Mouse (Mus musculus) right cerebral cortex, postnatal 36 days (tissue): ENCODE data around the gene Aurkb.
"Not testable (repeated sequence)": the region's sequence is repeated elsewhere in the genome, so short reads cannot be mapped to it uniquely, and the experiment has no call there.

Experiments
- DNase-seq, 2 experiments: peaks; one replicate each; pipeline ENCODE4 v3.0.0; 2022; ENCODE audit warnings: low spot score in 2 of 2, mixed read lengths in 1 of 2

Gene Aurkb

DNA sequence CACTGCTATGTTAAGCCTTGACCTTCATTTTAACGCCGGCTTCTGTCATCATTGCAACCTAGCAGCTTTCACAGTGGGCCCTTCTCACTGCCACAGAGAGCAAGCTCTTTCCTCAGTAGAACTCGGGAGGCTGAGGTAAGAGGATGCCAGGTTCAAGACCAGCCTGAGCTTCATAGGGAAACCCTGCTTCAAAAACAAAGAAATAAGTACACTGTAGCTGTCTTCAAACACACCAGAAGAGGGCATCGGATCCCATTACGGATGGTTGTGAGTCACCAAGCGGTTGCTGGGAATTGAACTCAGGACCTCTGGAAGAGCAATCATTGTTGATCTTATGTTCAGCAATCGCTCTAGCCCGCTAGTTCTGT is 35.4 kb downstream of the Aurkb start:
- DNase-seq, result no peak

DNA sequence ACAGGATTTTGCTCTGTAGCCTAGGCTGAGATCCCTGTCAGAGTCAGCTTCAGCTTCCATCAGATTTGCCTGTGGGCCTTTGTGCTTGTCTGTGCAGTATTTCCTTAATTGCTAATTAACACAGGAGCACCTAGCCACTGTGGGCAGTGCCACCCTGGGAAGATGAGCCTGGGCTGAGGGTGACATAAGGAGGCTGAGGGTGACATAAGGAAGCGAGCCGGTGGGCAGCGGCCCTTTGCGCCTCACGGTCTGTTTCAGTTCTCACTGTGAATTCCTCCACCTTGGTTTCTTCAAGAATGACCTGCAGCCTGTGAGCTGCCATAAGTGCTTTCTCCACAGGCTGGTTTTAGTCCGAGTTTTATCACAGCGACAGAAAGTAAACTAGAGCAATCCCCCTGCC is 36.2 kb downstream of the Aurkb start:
- no peak for DNase-seq

DNA sequence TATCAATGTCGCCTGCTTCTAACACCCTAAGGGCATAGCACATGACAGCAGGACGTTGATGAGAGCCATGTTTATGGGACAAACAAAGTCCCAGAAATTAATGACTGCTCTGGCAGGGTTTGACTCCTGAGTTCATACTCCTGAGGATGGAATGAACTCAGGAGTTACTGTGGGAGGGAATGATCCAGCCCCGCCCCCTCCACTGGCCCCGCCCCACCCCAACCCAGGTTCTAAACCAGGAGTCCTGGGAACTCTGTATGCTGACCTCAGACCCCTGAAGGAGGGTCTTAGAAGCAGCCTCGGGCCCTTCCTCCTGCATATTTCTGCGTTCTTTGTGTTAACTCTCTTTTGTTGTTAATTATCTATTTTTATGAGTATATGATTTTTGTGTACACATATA is 40.2 kb downstream of the Aurkb start:
- DNase-seq, result no peak

DNA sequence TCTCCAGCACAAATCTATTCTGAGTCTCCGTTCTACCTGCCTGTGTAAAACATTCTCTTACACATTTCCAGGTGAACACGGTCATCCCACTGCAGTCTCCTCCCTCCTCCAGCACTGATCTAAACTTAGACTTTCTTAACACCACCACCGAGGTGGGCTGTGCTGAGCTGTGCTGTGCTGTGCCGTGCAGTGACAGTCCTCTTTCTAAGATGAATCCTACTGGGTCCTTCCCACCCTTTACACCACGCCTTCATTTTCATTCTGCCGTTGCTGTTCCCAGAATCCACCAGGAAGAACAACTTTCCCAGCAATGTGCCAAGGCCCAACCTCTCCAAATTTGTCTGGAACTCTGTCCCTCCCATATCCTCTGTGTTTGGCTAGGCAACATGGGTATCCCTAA is 40.9 kb downstream of the Aurkb start:
- DNase-seq, result peak in 1 of 2 experiments; percentile 82

DNA sequence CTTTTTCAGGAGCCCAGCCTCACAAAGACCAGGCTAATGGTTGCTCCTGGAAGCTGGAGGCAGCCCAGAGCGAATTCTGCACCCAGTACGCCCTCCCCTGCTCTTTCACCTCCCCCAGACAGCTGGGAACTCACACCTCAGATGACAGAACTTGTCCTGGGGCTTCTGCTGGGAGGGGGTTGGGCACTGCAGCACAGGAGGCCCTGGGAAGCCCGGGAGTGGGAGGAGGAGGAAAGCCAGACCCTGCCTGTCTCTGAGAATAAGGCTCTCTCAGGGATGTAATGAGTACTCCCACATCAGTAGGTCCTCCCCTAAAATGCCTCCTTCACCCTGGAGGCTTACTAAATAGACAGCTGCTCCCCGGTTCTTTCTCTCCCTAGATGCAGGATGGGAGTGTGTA is 41.6 kb downstream of the Aurkb start:
- DNase-seq, result no peak

DNA sequence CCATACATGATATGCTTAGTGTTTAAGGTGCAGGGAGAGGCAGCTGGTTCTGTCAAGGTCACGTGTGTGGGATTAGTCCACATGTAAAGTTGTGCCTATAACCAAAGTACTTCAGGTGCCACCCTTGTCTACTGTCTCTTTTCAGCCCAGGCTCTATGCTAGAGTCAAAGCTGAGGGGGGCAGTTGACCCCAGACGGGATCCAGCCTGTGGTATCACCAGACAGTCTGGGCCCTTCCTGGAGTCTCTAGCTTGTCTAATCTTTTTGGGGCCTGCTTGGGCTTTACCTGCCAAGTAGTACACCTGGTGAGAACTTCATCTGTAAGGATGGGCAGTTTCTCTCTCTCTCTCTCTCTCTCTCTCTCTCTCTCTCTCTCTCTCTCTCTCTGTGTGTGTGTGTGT is 42.1 kb downstream of the Aurkb start:
- DNase-seq, result no peak

GRCm38 (mm10) chr11:69088103-69088855 is 42.8 kb downstream of the Aurkb start, which contains the start of gene Vamp2:
TSS of gene Vamp2 (plus strand) at chr11:69088490.
- DNase-seq, result peak; percentile 90 to 91

- no peak for DNase-seq
Observed at GRCm38 (mm10) chr11:69088856-69089615, 43.6 kb downstream of the Aurkb start.

GRCm38 (mm10) chr11:69089616-69090290 is 44.3 kb downstream of the Aurkb start:
- DNase-seq, result no peak

DNA sequence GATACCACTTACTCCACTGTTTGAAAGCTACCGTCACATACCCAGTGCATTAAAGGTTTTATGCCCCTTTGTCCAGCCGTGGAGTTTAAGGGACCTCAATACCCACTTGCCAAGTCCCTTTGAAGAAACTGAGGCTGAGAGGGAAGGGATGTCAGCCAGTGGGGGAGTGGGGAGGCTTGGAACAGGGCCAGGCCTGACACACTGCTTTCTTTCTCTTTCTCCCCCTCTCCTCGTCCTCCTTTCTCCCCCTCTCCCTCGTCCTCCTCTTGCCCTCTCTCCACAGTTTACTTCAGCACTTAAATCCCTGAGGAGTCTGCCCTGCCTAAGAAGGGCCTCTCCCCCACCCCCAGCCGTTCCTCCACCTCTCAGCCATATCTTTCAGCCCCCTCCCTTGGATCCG is 44.9 kb downstream of the Aurkb start:
- no peak for DNase-seq

DNA sequence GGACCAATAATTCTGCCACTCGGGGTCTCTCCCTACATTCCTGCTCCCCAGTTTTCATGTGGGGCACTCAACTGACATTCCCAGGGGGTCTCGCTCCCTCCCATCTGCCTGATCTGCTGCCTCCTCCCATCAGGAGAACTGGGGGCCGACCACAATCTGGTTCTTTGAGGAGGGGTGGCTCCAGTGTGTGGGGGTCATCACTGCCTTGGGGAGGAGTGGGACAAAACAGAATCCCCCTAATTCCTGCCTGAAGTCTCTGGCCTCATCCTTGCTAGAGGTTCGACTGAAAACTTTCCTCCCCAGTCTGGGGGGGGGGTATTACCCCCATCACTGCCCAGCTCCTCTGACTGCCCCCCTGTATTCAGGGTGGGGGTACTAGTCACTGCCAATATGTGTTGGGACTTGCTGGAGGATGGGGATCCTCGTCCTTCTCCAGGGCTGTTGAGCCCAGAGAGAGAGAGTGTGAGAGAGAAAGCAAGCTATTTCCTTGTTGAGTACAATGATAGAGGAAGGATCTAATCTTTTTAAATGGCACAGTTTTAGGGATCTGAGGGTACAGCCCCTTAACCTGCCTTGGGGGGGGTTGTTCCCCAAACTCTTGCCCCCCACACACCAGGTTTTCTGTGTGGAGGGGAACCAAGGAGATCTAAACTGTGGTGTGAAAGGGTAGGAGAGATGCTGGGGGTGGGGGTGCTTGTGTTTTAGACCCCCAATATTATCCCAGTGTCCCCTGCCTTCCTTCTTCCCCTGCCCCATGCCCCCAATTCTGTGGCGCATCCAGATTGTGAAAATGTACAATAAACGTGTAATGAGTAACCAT is 46.3 kb downstream of the Aurkb start:
- no peak for DNase-seq

- no peak for DNase-seq
Observed at GRCm38 (mm10) chr11:69092386-69092751, 46.9 kb downstream of the Aurkb start.

- no peak for DNase-seq
Observed at GRCm38 (mm10) chr11:69092871-69093270, 47.4 kb downstream of the Aurkb start.

DNA sequence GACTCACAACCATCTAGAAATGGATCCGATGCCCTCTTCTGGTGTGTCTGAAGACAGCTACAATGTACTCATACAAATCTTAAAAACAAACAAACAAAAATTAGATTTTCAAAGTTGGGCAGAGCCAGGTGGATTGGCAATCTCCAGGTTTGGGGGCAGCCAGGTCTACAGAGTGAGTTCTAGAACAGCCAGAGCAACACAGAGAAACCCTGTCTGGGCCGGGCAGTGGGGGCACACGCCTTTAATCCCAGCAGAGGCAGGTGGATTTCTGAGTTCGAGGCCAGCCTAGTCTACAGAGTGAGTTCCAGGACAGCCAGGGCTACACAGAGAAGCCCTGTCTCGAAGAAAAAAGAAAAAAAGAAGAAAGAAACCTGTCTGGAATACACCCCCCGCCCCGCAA is 48.4 kb downstream of the Aurkb start:
- DNase-seq, result not testable (repeated sequence)

- DNase-seq, result peak; percentile 100
Observed at GRCm38 (mm10) chr11:69094697-69095429, 49.4 kb downstream of the Aurkb start, which contains the start of gene Per1. TSS of gene Per1 (plus strand) at chr11:69095217.

DNA sequence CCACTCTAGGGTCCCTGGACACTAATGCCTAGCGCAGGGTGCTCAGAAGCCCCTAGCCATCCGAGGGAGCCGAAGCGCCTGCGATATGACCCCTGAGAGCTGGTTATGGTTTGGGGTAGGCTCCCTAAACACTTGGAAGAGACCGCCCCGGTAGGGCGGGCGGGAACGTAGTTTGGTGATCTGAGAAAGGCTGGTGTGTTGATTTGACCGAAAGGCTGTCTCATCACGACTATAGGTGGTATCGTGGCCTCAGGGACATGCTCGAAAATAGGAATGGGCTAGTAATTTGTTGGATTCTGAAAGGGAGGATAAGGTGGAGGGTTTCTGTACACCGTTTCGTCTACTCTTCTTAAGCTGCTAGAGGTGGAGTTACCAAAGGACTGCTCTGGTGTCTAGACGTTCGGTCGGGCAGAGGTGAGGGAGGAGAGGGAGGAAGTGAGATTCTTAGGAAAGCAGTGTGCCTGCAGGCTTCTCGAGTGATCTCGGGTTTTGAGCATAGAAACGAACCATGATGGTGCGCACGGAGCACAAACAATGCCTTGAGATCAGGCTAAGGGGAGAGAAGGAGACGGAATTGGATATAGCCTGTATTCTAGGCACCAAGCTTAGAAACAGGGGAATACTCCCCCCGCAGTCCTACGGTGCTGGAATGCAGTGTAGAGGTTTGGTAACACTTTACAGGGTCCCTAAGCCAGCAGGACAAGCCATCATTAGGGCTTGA is 50.2 kb downstream of the Aurkb start:
- DNase-seq, result no peak

DNA sequence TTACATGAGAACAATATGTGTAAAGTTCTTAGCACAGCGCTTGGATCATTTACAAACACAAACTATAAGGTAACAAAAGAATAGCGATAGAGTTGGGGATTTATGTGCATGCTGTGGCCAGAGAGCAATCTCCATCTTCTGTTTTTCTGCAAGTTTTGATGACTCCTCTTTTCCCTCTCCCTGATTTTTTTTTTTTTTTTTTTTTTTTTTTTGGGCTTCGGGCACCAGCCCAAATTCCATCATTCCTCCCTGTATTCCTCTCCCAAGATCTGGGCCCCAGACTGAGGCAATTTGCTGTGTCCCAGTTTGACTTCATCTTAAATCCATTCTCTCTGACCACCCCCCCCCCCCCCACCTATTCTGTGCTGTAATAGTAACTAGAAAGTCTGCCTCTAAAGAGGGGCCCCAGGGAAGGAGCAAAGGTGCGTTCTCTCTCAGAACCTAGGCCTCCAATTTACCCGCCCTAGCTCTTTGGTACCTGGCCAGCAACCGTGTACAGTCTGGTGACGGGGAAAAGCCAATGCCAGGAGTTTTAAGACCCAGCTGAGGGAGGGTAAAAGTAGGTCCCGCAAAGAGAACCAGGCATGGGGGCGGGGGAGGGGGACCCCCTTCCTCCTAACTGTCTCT is 51.0 kb downstream of the Aurkb start:
- no peak for DNase-seq

DNA sequence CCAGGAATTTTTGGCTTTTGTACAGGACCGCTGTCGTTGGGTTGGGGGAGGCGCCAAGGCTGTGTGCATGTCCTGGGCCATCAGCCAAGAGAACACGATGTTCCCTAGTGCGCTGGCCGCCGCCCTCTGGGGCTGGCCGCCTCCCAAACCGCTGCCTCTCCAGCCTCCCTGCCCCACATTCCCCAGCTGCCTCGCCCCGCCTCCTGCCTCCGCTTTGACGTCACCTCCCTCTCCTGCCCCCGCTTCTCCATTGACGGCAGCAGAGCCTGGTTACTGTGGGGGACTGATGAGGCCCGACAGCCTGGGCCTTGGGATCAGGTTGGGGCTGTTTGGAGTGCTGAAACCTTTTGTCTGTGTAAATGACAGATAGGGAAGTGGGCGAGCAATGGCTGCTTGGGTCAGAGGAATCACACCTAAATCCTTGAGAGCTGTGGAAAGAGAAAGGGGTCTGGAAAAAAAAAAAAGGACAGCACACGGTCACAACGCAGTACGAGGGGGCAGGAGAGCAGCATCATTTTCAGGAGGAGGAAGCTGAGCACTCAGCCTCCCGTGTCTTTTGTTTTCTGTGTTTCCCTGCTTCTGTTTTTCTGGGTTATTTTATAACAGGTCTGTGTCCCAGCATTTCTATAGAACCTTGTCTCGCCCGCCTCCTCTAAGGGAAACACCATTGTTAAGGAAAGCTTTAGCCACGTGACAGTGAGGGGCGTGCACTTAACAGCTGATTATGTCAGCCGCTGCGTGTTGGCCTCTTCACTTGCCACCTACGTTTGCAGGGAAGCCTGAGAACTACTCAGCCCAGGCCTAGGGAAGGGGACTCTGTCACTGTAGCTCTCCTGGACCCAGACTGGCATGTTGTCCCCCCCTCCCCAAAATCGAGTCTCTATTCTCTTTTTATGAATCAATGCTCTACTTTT is 51.8 kb downstream of the Aurkb start:
- peak; percentile 95 for DNase-seq
